Mouse (Mus musculus): Measurements from ENCODE around the gene Grem2.

Gene Grem2

DNA sequence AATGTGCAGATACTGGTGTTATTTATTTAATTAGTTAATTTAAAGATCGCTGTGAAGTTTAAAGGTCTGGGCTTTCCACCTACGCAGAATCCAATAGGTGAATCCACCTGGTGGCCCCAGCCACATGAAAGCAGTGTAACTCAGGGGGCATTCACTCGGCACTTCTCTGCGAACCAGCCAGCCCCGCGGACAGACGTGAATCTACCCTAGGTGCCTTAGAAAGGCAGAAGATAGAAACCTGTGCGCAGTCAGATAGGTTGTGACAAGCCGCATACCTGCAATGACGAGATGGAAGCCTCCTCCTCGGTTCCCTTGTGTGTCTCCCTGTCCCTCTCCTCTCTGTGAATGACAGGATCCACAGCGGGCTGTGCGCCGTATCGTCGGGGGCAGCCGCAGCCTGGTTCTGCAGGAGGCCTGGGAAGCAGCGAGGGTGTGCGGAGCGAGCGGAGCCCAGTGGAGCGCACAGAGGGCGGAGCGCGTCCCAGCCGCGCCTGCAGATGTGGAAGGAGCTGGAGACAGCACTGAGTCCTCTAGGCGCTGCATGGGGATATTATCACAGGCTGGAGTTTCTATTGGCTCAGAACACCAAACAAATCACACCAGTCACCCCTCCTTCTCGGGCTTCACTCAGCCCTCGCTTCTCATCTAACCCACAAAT lies at the start of gene Grem2:
TSS of gene Grem2 (minus strand) at position 522 of the 658 bp plus-strand sequence.
- DNase-seq (ENCODE audit: low spot score in 2 of 2) = no peak

DNA sequence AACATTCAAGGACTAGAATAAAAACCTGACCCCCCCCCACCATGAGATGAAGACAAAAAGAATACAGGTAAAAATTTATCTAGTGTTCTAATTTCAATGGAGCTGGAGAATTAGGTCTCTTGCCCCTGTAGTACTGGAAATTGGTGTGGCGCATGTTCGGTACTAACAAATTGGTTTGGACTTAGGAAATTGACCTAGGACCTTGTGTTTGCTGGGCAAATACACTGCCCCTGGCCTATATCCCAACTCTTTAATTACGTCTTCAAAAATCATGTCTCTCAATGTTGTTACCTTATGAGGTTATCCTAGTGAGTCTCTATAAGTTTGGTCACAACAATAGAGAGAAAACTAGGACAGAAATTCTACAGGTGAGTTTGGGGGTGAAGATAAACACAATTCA lies 38.2 kb upstream of the Grem2 start:
- DNase-seq (ENCODE audit: low spot score in 2 of 2) = no peak

GRCm38 (mm10) chr1:174931003-174931619 lies 9.5 kb upstream of the Grem2 start:
- no peak for DNase-seq (ENCODE audit: low spot score in 2 of 2)

DNA sequence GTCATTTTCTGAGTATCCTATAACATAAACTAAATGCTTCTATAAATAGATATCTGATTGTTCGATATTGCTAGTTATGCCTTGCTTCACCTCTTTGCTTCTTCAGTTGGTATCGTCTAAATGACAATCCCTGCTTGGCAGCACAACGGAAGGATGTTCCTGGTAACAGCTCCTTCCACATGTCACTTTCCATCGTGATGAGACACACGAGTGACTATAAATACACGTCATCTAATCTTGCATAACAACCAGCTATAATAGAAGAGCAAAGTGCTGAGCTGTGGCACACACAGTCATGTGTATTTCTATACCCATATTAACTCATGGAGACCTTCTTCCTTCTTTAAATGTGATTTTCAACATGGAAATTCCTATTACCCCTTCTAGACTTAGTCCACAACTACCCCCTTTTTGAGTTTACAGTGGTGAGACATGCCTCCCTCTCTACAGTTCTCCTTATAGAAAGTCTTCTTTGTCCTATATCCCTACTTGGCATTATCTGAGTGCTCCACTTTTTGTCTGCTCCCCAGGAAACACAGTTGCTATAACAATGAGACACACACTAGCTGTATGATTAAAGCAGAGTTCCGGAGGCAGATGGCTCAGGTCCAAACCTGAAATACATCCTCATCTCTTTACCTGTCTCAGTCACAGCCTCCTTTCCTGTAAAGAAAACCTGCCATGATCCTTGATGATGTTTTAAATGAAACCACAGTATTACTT lies 8.0 kb upstream of the Grem2 start:
- DNase-seq (ENCODE audit: low spot score in 2 of 2) = no peak

- no peak for DNase-seq (ENCODE audit: low spot score in 2 of 2)
These were observed 2.7 kb downstream of the Grem2 start for GRCm38 (mm10) chr1:174918949-174919348.

- no peak for DNase-seq (ENCODE audit: low spot score in 2 of 2)
These were observed 3.3 kb downstream of the Grem2 start for GRCm38 (mm10) chr1:174918236-174918870.

- DNase-seq (ENCODE audit: low spot score in 2 of 2) = no peak
These were observed 11.8 kb downstream of the Grem2 start for GRCm38 (mm10) chr1:174909834-174910233.

DNA sequence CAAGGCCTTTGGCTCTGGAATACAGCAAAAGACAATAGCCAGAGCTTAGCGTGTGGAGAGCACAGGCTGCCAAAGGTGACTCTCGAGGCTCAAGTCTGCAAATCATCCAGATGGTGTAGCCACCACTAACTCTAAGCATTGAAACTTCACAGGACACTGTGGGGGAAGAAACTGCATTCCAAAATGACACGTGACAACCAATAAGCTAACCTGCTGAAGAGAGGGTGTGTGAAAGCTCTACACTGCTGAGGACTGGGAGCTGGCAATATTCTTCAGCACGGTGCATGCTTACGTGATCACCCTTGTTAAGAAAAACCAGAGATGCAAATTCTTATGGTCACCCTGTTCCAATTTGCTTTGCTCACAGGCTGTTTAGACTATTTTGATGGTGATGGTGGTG lies 13.4 kb downstream of the Grem2 start:
- no peak for DNase-seq (ENCODE audit: low spot score in 2 of 2)

DNA sequence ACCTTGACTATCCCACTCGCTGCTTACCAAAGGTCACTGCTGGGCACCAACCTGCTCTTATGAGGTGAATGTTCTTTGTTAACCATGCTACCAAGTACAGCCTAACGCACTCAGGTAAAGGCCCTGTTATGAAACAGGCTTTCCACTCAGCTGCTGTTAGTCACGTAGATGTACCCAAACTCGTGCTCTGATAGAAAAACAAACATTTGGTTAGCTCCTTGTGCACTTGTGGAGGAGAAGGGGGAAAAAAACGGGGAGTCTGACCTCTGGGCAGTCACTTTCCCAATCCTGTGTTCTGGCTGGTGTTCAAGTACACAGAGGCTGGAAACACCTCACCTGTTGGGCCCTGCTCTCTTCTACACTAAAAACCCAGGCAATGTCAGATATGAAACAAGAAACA lies 14.0 kb downstream of the Grem2 start:
- no peak for DNase-seq (ENCODE audit: low spot score in 2 of 2)

GRCm38 (mm10) chr1:174902755-174903154 lies 18.9 kb downstream of the Grem2 start:
- no peak for DNase-seq (ENCODE audit: low spot score in 2 of 2)

- DNase-seq (ENCODE audit: low spot score in 2 of 2) = no peak
These were observed 29.1 kb downstream of the Grem2 start for GRCm38 (mm10) chr1:174892471-174892870.

GRCm38 (mm10) chr1:174888684-174889405 lies 32.8 kb downstream of the Grem2 start:
- no peak for DNase-seq (ENCODE audit: low spot score in 2 of 2)

- no peak for DNase-seq (ENCODE audit: low spot score in 2 of 2)
These were observed 33.5 kb downstream of the Grem2 start for GRCm38 (mm10) chr1:174888073-174888472.

- no peak for DNase-seq (ENCODE audit: low spot score in 2 of 2)
These were observed 39.1 kb downstream of the Grem2 start for GRCm38 (mm10) chr1:174882496-174882895.

- no peak for DNase-seq (ENCODE audit: low spot score in 2 of 2)
These were observed 46.4 kb downstream of the Grem2 start for GRCm38 (mm10) chr1:174875173-174875572.

GRCm38 (mm10) chr1:174860407-174861118 lies 61.1 kb downstream of the Grem2 start:
- no peak for DNase-seq (ENCODE audit: low spot score in 2 of 2)

DNA sequence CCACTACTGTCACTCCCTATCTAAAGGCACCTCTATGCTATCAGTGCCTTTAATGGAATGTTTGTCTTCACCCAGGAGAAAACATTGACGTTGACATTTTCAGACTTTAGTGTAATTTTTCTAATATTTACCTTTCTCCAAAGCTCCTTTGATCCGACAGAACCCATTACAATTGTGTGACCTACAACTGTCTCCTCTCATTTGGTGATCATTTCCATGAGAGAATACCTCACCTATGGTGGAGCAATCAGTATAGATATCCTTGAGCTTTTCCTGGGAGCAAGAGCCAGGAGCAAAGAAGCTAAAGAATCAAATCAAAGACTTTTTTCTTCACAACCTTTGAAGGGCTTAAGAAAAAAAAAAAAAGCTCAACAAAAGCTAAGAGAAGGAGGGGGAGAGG lies 65.4 kb downstream of the Grem2 start:
- no peak for DNase-seq (ENCODE audit: low spot score in 2 of 2)

- DNase-seq (ENCODE audit: low spot score in 2 of 2) = no peak
These were observed 76.8 kb downstream of the Grem2 start for GRCm38 (mm10) chr1:174844786-174845185.

GRCm38 (mm10) chr1:174836861-174837260 lies 84.8 kb downstream of the Grem2 start:
- DNase-seq (ENCODE audit: low spot score in 2 of 2) = no peak

- DNase-seq (ENCODE audit: low spot score in 2 of 2) = no peak
These were observed 95.1 kb downstream of the Grem2 start for GRCm38 (mm10) chr1:174826562-174826961.

- no peak for DNase-seq (ENCODE audit: low spot score in 2 of 2)
These were observed 109.8 kb downstream of the Grem2 start for GRCm38 (mm10) chr1:174811846-174812245.

Data from spleen, postnatal 14 days (tissue).